Mouse (Mus musculus) lung, postnatal 10 days (tissue): Measurements from ENCODE around the gene Xcl1.

ENCODE experiments used
- DNase-seq: peaks from one replicate; pipeline ENCODE4 v3.0.0; 2021

The Xcl1 gene

GRCm38 (mm10) chr1:164900226-164900625 lies 35.1 kb downstream of the Xcl1 start:
- no peak for DNase-seq

DNA sequence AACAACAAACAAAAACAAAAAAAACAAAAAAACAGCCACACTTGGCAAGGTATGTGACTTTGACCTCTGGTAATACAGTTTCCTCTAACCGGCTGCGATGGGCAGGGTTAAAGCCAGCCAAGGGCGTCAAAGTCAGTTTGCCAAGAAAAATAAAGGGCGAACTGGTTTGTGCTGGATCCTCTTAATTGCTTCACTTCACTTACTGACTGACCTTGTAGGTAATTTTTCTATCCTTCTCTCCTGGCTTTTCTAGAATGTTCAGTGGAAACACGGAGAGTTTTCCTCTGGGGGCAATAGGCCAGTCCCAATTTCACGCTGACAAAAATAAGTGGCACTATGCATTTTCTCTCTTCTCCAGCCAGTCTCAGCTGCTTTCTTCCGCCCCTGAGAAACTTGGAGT lies 35.8 kb downstream of the Xcl1 start:
- DNase-seq = peak; percentile 19

DNA sequence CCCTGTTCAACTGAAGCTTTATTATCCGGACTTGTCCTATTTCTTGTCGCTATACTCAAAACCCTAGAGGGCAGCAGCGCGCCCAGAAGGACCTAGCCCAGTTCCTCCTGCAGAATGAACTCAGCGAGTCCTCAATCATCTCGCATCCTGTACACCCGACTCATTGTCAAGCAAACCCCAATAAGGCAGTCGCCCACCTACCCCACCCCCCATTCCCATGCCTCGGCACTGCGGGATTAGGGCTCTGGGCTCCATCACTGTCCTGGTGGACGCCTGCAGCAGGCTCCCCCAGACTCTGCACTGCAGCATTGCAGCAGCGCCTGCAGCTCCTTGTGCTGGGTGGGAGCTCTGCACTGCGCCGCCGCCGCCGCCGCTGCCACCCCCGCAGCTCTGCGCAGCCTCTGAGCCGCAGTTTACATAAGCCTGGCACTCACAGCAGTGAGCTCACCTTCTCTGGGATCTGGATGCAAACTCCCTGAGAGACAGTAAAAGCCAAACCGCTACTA lies 36.4 kb downstream of the Xcl1 start:
- peak; percentile 85 for DNase-seq

GRCm38 (mm10) chr1:164897163-164897817 lies 38.0 kb downstream of the Xcl1 start:
- DNase-seq = no peak

GRCm38 (mm10) chr1:164896211-164897145 lies 38.8 kb downstream of the Xcl1 start:
- DNase-seq = peak; percentile 60

DNA sequence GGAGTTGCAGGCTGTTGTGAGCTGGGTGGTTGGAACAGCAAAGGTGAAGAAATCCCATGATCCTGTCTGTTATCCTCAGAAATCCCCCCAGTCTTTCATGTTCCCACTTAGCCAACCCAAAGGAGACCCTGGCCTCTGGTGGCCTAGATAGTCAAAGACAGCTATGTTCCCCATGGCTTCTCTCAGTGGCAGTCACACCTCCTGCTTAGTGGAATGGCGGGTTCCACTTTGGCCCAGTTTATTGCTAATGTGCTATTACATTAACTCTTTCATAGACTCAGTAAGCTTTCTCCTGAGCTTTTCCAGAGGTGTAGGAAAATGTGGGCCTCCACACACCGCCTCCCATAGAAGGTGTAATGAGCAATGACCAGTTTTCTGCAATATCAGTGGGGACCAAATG lies 39.5 kb downstream of the Xcl1 start:
- DNase-seq = no peak

DNA sequence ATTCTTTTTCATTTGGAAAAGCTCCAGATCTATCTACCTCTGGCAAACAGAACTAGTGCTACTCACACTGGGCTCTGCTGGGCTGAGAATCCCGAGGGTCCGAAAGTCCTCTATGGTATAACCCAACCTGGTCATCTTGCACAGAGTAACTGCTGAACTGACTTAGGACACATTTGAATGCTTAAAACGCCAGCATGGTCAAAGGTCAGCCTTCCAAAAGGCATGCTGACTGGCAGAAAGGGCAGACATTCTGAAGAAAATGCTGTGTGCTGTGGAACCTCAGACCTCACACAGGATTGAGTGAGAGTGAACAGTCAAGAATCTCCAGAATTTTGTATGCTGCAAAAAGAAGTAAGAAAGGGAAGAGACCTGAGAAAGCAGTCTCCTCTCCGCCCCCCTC lies 45.0 kb downstream of the Xcl1 start:
- DNase-seq = no peak

DNA sequence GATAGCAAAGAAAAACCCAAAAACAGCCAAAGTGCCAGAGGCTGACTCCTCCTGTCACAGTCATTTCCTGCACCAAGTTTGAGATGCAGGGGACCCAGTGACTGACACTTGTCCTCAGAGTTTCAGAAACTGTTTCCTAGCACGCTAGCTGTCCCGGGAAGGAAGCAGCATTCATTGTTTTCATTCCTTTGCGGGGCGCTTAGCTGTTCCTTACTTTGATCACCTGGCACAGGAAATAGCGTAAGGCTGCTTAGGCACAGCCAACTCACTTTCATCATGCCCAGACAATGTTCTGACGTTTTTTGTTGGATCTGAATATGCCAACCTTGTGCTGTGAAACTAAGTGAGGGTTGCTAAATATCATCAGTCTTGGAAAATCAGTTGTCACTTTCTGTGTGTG lies 46.8 kb downstream of the Xcl1 start:
- DNase-seq = no peak

- no peak for DNase-seq
Measured at GRCm38 (mm10) chr1:164887775-164888174, 47.6 kb downstream of the Xcl1 start.

GRCm38 (mm10) chr1:164881891-164882290 lies 53.4 kb downstream of the Xcl1 start:
- no peak for DNase-seq
